Mouse (Mus musculus): ENCODE data around the gene Golt1b. TPM values are rescaled to one million over a fixed set of nuclear protein-coding genes. Genes with fewer than 3 reads are reported as not detected.

Golt1b gene
- polyA plus RNA-seq, 1 experiment from 2014 or later, result 69.2 TPM

DNA sequence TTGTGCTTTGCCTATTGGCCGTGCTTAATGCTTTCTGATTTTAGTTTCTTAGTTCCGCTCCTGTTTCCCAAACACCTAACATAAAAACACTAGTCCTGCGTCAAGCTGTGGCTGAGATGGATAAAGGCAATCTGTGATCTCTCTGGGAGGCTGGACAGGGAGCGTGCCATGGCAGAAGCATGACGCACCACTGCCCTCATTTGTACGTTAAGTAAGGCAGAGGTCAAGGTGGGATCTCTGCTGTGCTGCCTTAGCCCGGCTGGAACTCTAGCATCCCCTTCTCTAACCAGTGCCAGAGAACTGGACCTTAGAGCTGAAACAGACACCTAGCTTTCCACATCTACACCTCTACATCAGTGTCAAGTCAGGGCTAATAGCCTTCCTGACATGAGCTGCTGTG, 5.4 kb upstream of the Golt1b start:
- DNase-seq (ENCODE audit: low spot score), result no peak

GRCm38 (mm10) chr6:142384521-142384920, 2.5 kb upstream of the Golt1b start:
- no peak for DNase-seq (ENCODE audit: low spot score)

DNA sequence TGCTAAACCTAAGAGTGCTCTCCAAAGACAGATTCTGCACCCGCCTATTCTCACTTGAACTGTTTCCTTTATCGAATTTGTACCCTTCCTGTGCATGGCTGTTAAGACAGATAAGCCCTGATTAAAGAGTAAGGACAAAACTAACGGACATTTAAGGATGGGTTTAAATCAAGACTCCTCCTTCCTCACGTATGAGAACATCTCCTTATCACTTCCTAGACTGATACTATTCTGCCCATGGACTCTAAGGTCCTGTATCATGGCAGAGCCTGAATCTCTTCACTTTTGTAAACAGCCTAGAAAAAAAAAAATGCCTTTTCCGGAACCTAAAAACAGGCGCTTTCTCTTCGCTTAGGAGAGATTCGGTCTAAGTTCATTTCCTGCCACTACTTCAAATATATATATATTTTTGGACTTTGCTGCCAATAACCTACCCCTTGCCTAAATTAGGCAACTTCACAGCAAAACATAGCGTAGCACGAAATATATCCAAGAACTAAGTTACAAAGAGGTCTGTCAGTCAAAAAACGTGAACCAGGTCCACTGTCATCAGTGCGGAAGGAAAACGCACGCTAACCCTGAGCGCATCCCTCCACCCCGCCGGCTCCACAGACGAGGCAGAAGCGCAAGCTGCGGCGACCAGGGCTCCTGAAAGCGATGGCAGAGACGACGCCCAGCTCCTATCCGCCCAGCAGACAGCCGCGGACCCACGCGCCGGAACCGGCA, 573 bp upstream of the Golt1b start:
- no peak for DNase-seq (ENCODE audit: low spot score)

DNA sequence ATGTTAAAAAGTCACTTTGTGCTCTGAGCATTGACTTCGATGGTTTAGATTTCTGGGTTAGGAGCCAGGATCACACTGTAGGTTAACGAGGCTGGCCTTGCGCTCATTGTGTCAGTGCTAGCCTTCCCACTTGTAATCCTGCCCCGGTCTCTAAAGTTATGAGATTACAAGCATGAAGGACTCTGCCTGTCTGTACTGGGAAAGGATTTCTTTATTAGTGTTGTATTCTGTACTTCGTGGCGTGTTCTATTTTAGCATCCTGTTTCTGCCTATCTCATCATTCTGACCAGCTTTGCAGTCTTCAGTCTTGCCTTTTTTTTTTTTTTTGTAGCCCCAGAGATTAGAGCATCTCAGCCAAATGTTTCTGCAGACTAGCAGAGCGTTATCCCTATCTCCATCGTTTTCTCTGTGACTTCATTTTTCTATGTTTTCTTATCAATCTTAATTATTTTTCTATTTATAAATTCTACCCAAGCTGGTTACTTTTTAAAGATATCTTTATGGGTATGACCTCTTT, 792 bp downstream of the Golt1b start:
- DNase-seq (ENCODE audit: low spot score), result no peak

GRCm38 (mm10) chr6:142389101-142389500, 2.1 kb downstream of the Golt1b start:
- no peak for DNase-seq (ENCODE audit: low spot score)

GRCm38 (mm10) chr6:142392312-142392711, 5.3 kb downstream of the Golt1b start:
- no peak for DNase-seq (ENCODE audit: low spot score)

DNA sequence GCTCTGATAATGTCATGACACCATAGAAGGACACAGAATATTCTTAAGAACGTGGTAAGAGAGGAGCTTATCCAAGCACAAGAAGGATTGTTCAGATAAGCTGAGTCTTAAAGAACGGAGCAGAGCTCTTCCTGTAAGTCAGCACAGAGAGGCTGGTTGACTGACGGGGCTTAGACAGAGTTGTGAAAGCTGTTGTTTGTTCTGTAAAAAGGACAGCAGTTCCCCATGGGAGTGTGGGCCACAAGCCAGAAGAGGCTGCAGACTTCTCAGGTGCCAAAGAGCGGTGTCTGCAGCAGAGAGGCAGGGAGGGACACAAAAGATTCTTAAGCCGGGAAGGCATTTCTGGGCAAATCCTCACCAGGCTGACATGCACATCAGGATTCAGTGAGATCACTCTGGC, 7.6 kb downstream of the Golt1b start:
- no peak for DNase-seq (ENCODE audit: low spot score)

DNA sequence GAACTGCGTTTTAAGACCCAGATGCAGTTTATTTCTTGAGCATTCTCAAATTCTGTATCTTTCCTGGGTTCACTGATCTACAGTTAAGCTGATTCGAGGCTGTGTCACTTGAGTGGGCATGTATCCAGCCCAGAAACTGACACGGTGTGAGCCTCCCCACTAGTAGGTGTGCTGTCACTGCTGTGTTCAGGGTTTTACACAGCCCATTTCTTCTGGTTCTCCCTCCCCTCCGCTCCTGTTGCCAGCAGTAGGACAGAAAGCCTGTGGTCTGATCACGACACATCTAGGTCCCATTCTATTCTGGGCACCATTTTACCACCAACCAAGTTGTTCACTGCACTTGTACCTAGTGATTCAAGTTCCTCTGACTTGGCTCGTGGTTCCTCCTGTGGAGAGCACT, 8.7 kb downstream of the Golt1b start:
- no peak for DNase-seq (ENCODE audit: low spot score)

GRCm38 (mm10) chr6:142411140-142411539, 24.1 kb downstream of the Golt1b start:
- DNase-seq (ENCODE audit: low spot score), result no peak

DNA sequence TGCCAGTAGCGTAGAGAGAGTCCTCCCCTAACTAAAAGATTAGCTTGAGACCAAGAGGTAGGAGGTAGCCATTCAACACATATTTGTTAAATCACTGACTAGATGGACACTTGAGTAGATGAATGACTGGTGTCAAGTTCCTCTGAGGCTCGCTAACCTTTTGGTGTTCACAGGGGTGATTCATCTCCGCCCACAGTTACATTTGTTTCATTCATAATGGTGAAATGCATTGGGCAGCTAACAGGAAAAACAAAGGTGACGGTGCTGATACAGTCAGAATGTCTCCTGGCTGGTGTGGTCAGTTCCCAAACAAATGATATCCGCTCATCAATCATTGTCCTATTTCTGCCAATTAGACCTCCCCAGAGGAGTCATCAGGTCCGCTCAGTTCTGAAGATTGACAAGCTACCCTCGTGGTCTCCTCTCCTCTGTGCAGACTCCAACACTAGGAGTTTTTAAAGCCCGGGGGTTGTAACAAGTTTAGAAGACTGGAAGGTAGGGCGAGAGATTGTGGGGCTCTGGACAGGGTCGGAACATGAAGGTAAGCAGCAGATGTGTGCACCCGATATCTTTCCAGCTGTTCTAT, 26.0 kb downstream of the Golt1b start, which contains the start of gene Spx:
Spx (plus strand) TSS at position 536 of the 586 bp plus-strand sequence.
- no peak for DNase-seq (ENCODE audit: low spot score)

DNA sequence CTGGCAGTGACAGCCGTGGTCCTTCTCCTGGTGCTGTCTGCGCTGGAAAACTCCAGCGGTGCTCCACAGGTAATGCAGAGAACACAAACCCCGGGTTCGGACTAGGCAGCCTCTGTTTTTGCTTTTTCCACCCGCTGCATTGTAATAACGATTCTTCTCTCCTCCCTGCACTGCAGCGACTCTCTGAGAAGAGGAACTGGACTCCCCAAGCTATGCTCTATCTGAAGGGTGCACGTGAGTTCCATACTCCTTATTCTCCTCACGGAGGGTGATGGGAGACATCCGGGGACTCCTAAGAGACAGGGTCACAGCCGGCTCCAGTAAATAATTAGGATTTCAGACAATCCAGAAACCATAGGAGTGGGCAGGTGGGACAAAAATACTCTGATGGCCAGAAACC, 26.8 kb downstream of the Golt1b start:
- no peak for DNase-seq (ENCODE audit: low spot score)

- DNase-seq (ENCODE audit: low spot score), result no peak
These were observed 27.6 kb downstream of the Golt1b start for GRCm38 (mm10) chr6:142414597-142414996.

DNA sequence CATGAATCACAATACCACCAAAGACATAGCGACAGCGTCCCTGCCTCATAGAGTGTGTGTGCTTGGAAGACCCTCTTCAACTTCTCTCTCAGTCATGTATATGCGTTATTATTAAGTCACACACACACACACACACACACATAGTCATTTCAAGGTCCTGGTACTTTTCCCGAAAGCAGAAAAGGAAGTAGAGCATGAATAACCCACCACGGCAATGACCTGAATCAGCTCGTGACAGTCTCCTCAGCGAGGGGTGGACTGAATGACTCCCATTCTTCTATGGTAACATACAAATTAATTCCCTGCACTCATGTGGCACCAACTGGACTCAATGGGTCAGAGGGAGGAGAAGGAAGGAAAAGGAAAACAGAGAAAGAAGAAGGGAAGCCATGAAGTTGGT, 38.0 kb downstream of the Golt1b start:
- no peak for DNase-seq (ENCODE audit: low spot score)

- no peak for DNase-seq (ENCODE audit: low spot score)
These were observed 42.1 kb downstream of the Golt1b start for GRCm38 (mm10) chr6:142429072-142429471.

DNA sequence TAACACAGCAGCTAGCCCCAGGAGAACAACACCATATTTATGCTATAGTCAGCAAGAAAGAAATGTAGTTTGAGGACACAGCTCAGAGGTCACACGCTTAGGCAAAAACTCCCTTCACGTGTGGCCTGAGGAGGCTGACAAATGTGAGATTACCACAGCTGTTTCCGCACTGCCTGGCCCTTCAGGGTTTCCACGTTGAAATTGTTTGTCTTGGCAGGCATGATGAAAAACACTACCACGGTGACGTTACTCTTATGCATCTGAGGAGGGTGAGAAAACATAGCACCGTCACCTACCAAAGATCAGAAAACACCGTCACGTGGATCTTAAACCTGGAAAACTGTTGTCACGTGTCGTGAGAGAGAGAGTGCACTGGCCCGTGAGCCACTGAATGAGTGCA, 64.4 kb downstream of the Golt1b start:
- no peak for DNase-seq (ENCODE audit: low spot score)

- peak; percentile 83 for DNase-seq (ENCODE audit: low spot score)
These were observed 66.3 kb downstream of the Golt1b start for GRCm38 (mm10) chr6:142453311-142453710.

Other genes starting within 250 kb of the Golt1b start
- gene Slco1a6, start 178.7 kb upstream of the Golt1b start, polyA plus RNA-seq (2015; fragmentation: Nextera tagmentation; extraction: Ambion mirVana), result not detected in 2 replicates
- gene Iapp, start 88.8 kb upstream of the Golt1b start, polyA plus RNA-seq (2015; fragmentation: Nextera tagmentation; extraction: Ambion mirVana), result 11.7 and 14.6 TPM in 2 replicates
- 0.54 and 0.65 TPM in 2 replicates for gene Slco1a5, start 64.2 kb upstream of the Golt1b start, polyA plus RNA-seq (2015; fragmentation: Nextera tagmentation; extraction: Ambion mirVana)
- 20.4 and 22.6 TPM in 2 replicates for gene Pyroxd1, start 41.6 kb upstream of the Golt1b start, polyA plus RNA-seq (2015; fragmentation: Nextera tagmentation; extraction: Ambion mirVana)
- gene Recql, start 134 bp upstream of the Golt1b start, polyA plus RNA-seq (2015; fragmentation: Nextera tagmentation; extraction: Ambion mirVana), result 44.4 and 48.7 TPM in 2 replicates
- 0.22 and 0.24 TPM in 2 replicates for gene Spx, start 26.2 kb downstream of the Golt1b start, polyA plus RNA-seq (2015; fragmentation: Nextera tagmentation; extraction: Ambion mirVana)
- 0.67 and 0.88 TPM in 2 replicates for gene Gys2, start 85.9 kb downstream of the Golt1b start, polyA plus RNA-seq (2015; fragmentation: Nextera tagmentation; extraction: Ambion mirVana)
- gene Ldhb, start 120.7 kb downstream of the Golt1b start, polyA plus RNA-seq (2015; fragmentation: Nextera tagmentation; extraction: Ambion mirVana), result 527 and 536 TPM in 2 replicates
- 11.2 and 12.1 TPM in 2 replicates for gene Kcnj8, start 184.4 kb downstream of the Golt1b start, polyA plus RNA-seq (2015; fragmentation: Nextera tagmentation; extraction: Ambion mirVana)

Data from thymus, postnatal 0 days (tissue).